Mouse (Mus musculus) spleen, adult 12 weeks (tissue): Measurements from ENCODE around the gene Celsr1.
A peak's percentile ranks its signal among the peaks of the same experiment; 100 is the strongest.

Experiments used
- DNase-seq: peaks from one replicate; pipeline ENCODE4 v3.0.0; 2022; ENCODE audit warnings: low spot score

Gene Celsr1

DNA sequence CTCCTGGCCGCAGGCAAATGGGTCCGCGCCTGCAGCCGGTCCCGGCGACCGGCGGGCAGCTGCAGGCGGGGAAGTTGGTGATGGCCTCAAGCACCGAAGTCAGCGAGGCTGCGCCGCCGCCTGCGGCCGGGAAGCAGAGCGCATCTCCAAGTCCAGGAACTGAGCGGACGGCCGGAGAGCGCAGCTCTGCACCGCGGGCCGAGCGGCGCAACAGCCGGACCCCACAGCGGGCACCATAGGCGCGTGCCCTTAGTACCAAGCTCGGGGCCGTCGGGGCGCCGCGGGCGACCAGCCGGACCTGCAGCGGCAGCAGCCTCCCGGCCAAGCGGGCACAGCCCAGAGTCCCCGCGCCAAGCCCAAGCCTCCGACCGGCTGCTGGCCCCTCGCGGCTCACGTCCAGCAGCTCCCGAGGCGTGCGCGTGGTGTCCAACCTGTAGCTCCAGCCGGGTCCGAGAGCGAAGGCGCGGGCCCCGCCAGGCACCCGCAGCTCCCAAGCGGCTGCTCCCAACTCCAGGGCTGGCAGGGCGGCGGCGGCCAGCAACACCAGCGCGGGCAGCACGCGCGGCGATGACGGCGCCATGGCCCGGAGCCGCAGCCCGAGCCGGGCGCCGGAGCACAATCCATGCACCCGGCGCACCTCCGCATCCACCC, at the start of gene Celsr1:
Gene Celsr1, minus strand, starts transcription at position 587 of the 651 bp plus-strand sequence.
- no peak for DNase-seq

GRCm38 (mm10) chr15:86083261-86083741, 49.7 kb upstream of the Celsr1 start:
- no peak for DNase-seq

GRCm38 (mm10) chr15:86082551-86082961, 49.0 kb upstream of the Celsr1 start:
- DNase-seq = no peak

- DNase-seq = no peak
Observed at GRCm38 (mm10) chr15:86081654-86082053, 48.1 kb upstream of the Celsr1 start.

DNA sequence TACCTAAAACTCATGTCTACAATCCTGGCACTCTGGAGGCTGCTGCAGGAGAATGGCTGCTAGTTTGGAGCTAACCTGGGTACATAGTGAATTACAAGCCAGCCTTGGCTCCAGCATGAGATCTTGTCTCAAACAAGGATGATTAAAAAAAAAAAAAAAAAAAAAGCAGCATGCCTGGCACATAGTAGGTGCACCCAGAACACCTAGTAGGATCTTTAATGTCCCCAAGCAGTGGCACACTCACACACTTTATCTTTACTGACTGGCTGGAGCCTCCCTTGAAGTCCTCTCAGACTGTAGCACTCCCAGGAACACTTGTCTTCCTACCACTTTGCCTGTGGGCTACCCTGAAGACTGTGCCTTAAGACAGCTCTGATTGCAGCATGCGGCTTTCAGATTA, 46.8 kb upstream of the Celsr1 start:
- no peak for DNase-seq

DNA sequence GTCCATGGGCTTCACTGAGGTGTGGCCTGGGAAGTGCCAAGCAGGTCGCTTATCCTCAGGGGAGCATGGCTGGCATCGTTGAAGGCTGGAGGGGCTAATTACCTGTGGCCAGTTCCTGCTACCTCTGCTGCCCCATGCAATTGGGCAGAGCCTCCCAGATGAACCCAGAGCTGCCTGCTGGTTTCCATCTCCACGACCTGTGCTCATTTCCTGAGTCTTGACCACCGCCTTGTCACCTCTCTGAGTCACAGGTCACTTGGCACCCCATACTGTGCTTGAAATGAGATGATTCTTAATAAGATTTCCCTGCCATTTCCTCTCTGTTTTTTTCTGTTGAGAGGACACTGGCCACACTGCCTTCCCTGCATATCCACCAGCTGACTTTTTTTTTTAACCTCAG, 46.3 kb upstream of the Celsr1 start:
- no peak for DNase-seq

DNA sequence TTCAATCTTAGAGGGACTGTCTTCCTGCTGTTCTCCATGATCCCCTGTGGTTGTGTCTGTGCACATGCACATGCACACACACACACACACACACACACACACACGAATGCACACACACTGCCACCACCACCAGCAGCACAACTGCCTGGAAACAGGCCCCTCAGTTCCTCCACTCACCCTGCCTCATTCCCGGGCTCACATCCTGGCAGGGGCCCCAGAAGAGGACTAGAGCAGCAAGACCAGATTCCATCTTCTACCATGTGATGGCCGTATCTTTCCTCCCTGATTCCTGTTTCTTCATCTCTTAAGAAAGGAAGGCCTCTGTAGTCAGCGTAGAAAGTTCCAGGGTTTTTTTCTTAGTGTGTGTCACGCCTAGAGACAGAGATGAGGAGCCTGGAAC, 45.9 kb upstream of the Celsr1 start:
- no peak for DNase-seq

- DNase-seq = no peak
Observed at GRCm38 (mm10) chr15:86078481-86079216, 45.1 kb upstream of the Celsr1 start.

- DNase-seq = no peak
Observed at GRCm38 (mm10) chr15:86077934-86078333, 44.4 kb upstream of the Celsr1 start.

GRCm38 (mm10) chr15:86076378-86076777, 42.8 kb upstream of the Celsr1 start:
- DNase-seq = no peak

- no peak for DNase-seq
Observed at GRCm38 (mm10) chr15:86076048-86076315, 42.4 kb upstream of the Celsr1 start.

- DNase-seq = no peak
Observed at GRCm38 (mm10) chr15:86075305-86076047, 41.9 kb upstream of the Celsr1 start.

GRCm38 (mm10) chr15:86074171-86074937, 40.8 kb upstream of the Celsr1 start:
- DNase-seq = no peak

DNA sequence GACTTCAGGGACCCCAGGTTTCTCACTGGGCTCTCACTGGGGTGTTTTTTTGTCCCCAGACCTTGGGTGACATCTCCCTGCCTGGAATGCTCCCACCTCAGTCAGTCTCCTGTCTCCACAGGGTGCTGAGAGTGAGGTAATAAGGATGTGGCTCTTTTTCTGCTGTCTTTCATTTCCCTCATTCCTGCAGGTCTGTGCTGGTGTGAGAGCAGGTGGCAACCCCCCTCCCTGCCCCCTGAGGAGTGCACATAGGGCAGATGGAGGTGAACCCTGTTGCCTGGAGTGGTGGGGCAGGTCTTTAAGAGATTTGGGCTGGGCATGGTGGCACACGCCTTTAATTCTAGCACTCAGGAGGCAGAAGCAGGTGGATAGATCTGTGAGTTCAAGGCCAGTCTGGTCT, 37.6 kb upstream of the Celsr1 start:
- DNase-seq = no peak

GRCm38 (mm10) chr15:86070368-86070767, 36.8 kb upstream of the Celsr1 start:
- DNase-seq = no peak

DNA sequence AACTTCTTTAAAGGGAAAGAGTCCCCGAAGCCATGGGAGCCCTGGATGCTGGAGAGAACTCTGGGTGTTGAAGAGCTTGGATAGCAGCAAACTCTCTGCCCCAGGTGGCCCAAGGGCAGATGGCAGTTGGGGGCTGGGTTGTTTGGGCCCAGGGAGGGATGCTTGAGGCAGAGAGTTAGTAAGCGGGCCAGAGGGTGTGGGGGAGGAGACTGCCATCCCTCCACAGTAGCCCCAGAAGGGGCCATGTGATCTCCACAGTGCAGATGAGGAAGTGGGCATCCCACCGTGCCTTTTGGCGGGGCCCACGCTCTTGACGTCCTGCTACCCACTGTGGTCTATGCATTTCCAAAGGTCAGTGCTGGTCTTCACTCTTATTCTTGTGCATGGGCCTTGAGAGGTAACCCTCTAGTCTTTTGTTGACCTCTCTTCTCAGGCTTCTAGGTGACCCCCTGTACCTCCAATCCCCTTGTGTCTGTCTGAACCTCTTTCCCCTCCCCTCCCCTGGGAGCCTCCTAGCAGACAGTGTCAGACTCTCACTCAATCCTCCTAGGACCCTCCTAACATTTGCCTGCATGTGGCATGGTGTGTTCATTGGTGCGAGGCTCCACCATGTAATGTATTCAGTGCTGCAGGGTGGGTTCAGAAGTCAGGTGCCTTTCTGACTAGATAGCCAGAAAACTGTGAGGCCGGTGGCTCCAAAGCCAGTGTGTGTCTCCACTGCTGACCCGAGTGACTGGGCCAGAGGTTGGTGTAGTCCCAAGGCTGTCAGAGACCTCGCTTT, 35.6 kb upstream of the Celsr1 start:
- no peak for DNase-seq

- DNase-seq = no peak
Observed at GRCm38 (mm10) chr15:86067941-86068495, 34.4 kb upstream of the Celsr1 start.

DNA sequence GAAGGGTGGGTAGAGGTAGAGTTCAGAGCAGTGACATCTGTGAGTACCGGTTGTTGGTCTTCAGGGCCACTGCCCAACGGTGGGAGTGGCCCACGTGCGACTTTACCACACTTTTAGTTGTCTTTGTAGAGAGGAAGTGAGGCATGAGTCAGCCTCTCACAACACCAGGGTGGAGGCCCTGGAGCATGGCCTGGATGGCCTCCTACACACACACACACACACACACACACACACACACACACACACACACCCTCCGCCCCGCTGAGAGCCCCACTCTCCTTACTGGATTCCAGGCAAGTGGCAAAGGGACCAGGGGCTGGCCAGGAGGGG, 34.0 kb upstream of the Celsr1 start:
- DNase-seq = peak; percentile 40

- no peak for DNase-seq
Observed at GRCm38 (mm10) chr15:86066836-86067580, 33.4 kb upstream of the Celsr1 start.

DNA sequence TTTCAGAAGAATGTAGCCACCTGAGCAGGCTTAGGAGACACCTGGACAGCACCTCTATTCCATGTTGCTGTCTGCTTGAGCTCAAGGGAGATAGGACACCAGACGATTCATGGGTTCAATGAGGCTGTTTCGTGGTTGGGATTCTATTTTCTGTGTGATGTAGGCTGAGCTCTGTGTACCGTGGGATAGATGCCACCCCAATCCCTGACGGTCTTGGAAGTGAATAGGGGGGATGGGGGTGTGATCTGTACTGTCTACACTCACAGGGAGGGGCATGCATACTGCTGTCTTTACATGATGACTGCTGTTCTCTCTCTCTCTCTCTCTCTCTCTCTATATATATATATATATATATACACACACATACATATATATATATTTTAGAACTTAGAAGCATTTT, 31.8 kb upstream of the Celsr1 start:
- no peak for DNase-seq

DNA sequence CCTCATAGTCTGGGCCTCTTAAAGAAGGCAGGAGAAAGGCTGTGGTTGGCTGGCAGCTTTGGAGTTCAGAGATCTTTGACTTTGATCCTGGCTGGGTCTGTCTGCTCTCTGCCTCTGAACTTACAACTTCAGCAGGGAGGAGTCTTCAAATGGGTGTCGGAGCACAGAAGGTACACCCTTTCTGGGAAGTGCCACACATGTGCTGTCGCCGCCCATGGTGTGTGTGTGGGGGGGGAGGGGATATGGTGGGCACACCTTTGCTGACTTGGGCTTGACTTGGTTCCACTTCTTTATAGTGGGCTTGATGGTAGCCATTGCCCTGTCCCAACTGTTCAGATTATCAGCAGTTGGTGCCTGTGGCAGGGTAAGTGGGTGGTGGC, 31.3 kb upstream of the Celsr1 start:
- no peak for DNase-seq
